Mouse (Mus musculus) myocyte (in vitro differentiated cells): ENCODE results near the gene Vmo1. TPM values are rescaled to one million over a fixed set of nuclear protein-coding genes. Genes with fewer than 3 reads are reported as not detected.
"Not testable (repeated sequence)": the region's sequence is repeated elsewhere in the genome, so short reads cannot be mapped to it uniquely, and the experiment has no call there.

ENCODE experiments used
- H3K27me3 ChIP-seq: one replicate; pipeline ENCODE4 v1.6.1; 2011; ENCODE audit not compliant: control insufficient read depth, insufficient read depth, insufficient read length
- H3K36me3 ChIP-seq: one replicate; pipeline ENCODE4 v1.6.1; 2011; ENCODE audit not compliant: control insufficient read depth, insufficient read depth
- H3K4me2 ChIP-seq: one replicate; pipeline ENCODE4 v1.6.1; 2011; ENCODE audit warnings: low read depth, control low read depth
- H3K4me3 ChIP-seq: one replicate; pipeline ENCODE4 v1.5.1; 2011; ENCODE audit warnings: mild to moderate bottlenecking, control low read depth, moderate library complexity
- H3K79me2 ChIP-seq: one replicate; pipeline ENCODE4 v1.6.1; 2011; ENCODE audit not compliant: control insufficient read depth, insufficient read depth
- H3ac ChIP-seq: one replicate; pipeline ENCODE4 v1.6.1; 2011; ENCODE audit not compliant: control insufficient read depth, insufficient read length
- CEBPB ChIP-seq: IDR thresholded peaks from 2 replicates; pipeline ENCODE4 v1.6.1; 2011; ENCODE audit warnings: mild to moderate bottlenecking, moderate library complexity; ENCODE audit not compliant: poor library complexity, insufficient read depth, severe bottlenecking
- E2F4 ChIP-seq: IDR thresholded peaks from one replicate; pipeline ENCODE4 v1.6.1; 2011; ENCODE audit warnings: mild to moderate bottlenecking, control low read depth, moderate library complexity; ENCODE audit not compliant: insufficient read depth
- MAX ChIP-seq: IDR thresholded peaks from one replicate; pipeline ENCODE4 v1.6.1; 2011; ENCODE audit warnings: low read depth, mild to moderate bottlenecking, control low read depth
- MYOD1 ChIP-seq, 3 experiments: IDR thresholded peaks; one replicate each; pipeline ENCODE4 v1.6.1; 2011; ENCODE audit warnings: control low read depth in 2 of 3, low read depth in 2 of 3, mild to moderate bottlenecking in 2 of 3, moderate library complexity in 1 of 3; ENCODE audit not compliant: insufficient read length in 2 of 3, control insufficient read depth in 1 of 3
- MYOG ChIP-seq, 3 experiments: IDR thresholded peaks; one replicate each; pipeline ENCODE4 v1.6.1; 2011; ENCODE audit warnings: control low read depth in 2 of 3, low read depth in 2 of 3, mild to moderate bottlenecking in 2 of 3; ENCODE audit not compliant: insufficient read length in 2 of 3, control insufficient read depth in 1 of 3, insufficient read depth in 1 of 3
- POLR2A ChIP-seq: IDR thresholded peaks from one replicate; pipeline ENCODE4 v1.6.1; 2011; ENCODE audit warnings: low read depth, mild to moderate bottlenecking, control low read depth, moderate library complexity; ENCODE audit not compliant: insufficient read length
- POLR2AphosphoS2 ChIP-seq: IDR thresholded peaks from one replicate; pipeline ENCODE4 v1.6.1; 2011; ENCODE audit warnings: low read depth, control low read depth; ENCODE audit not compliant: insufficient read length
- REST ChIP-seq: IDR thresholded peaks from one replicate; pipeline ENCODE4 v1.6.1; 2011; ENCODE audit warnings: mild to moderate bottlenecking, control low read depth, moderate library complexity; ENCODE audit not compliant: insufficient read depth, insufficient read length
- SRF ChIP-seq: IDR thresholded peaks from one replicate; pipeline ENCODE4 v1.6.1; 2011; ENCODE audit warnings: low read depth; ENCODE audit not compliant: control insufficient read depth, insufficient read length
- TCF12 ChIP-seq: IDR thresholded peaks from one replicate; pipeline ENCODE4 v1.6.1; 2011; ENCODE audit warnings: mild to moderate bottlenecking, control low read depth; ENCODE audit not compliant: poor library complexity, insufficient read depth, severe bottlenecking
- TCF3 ChIP-seq: IDR thresholded peaks from one replicate; pipeline ENCODE4 v1.6.1; 2011; ENCODE audit warnings: low read depth, control low read depth; ENCODE audit not compliant: insufficient read length
- USF1 ChIP-seq: IDR thresholded peaks from one replicate; pipeline ENCODE4 v1.6.1; 2011; ENCODE audit warnings: low read depth, mild to moderate bottlenecking, control low read depth, moderate library complexity
- polyA plus RNA-seq: library from polyadenylated mRNA; unstranded; fragments of >200 nt; fragmentation: generic; extraction: Trizol; gene quantifications from one replicate; pipeline ENCODE4 v1.2.1, GENCODE M21; 2012; ENCODE audit warnings: missing spikeins

Vmo1 gene
- polyA plus RNA-seq, 1 experiment: not detected

DNA sequence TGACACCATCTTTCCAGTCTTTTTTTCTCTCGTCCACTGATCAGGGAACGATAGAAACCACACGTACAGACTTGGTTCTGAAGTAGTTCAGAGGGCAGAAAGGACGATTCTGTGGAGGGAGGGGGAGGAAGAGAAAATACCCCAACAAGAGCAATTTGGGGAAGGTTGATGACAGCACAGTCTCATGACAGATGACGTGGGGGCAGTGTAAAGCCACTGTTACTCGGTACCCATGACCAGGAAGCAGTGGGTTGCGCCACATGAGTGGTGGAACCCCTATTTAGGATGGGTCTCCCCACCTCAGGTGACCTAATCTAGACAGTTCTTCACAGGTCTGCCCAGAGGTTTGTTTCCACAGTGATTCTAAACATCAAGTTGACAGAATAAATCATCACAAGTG is 14.2 kb upstream of the Vmo1 start:
- peaks cover 12% of the 10 kb centered on the region for H3K36me3 ChIP-seq
- no peaks in the 10 kb centered on the region for H3K27me3 ChIP-seq
- H3K79me2 ChIP-seq: peaks cover 15% of the 10 kb centered on the region
- no peak overlapping the region for H3K4me3 ChIP-seq
- no peak overlapping the region for H3K4me2 ChIP-seq
- TF ChIP-seq MAX: no peak
- peak; percentile 37 for TF ChIP-seq POLR2AphosphoS2
- no peak overlapping the region for H3ac ChIP-seq

DNA sequence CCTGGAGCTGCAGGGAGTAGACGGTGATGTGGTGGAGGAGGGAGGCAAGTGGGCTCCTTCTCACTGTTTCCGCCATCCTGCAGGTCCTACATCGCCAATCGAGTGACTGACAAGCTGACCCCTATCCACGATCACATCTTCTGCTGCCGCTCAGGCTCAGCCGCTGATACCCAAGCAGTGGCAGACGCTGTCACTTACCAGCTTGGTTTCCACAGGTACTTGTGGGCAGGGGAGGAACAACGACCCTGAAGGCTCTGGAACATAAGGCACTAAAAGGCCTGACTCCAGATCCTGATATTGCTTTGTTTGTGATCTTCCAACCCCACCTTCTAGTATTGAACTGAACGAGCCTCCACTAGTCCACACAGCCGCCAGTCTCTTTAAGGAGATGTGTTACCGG is 11.8 kb upstream of the Vmo1 start:
- H3K79me2 ChIP-seq: peaks cover 15% of the 10 kb centered on the region
- peak overlapping the region; percentile 81 for H3K4me3 ChIP-seq
- peak overlapping the region; percentile 93 for H3K4me2 ChIP-seq
- no peak for TF ChIP-seq MYOD1 (IDR thresholded peaks at IDR 0.05; ENCODE audit: control insufficient read depth in 1 of 3, insufficient read length in 2 of 3, low read depth in 2 of 3)
- no peak for TF ChIP-seq TCF3
- no peak for TF ChIP-seq POLR2AphosphoS2
- TF ChIP-seq MYOG (IDR thresholded peaks at IDR 0.05; ENCODE audit: control insufficient read depth in 1 of 3, insufficient read depth in 1 of 3, insufficient read length in 2 of 3, low read depth in 2 of 3): no peak
- no peak for TF ChIP-seq MAX
- TF ChIP-seq REST: no peak
- TF ChIP-seq TCF12: no peak
- TF ChIP-seq E2F4: no peak
- TF ChIP-seq SRF: no peak
- TF ChIP-seq POLR2A: no peak
- TF ChIP-seq CEBPB: no peak
- TF ChIP-seq USF1: no peak
- peaks cover 12% of the 10 kb centered on the region for H3K36me3 ChIP-seq
- no peaks in the 10 kb centered on the region for H3K27me3 ChIP-seq
- H3ac ChIP-seq: no peak overlapping the region

DNA sequence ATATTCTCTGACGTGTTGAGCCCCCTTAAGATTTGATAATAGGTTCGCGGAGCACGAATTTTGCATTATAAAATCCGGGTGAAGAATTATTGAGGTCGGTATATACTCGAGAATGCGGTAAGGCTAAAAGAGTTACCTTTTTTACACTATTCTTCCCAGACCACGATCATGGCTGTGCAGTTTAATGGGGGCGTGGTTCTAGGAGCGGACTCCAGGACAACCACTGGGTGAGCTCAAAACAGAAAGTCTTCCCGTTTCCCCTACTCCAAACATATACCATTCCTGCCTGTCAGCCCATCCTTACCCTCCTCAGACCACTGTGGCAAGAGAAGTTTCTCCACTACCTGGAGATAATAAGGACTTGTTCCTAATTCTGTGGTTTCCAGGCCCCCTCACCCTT is 11.3 kb upstream of the Vmo1 start:
- peak overlapping the region; percentile 81 for H3K4me3 ChIP-seq
- H3ac ChIP-seq: peak overlapping the region; percentile 13
- H3K27me3 ChIP-seq: no peaks in the 10 kb centered on the region
- TF ChIP-seq TCF12: no peak
- no peak for TF ChIP-seq MAX
- no peak for TF ChIP-seq E2F4
- no peak for TF ChIP-seq SRF
- TF ChIP-seq MYOD1 (IDR thresholded peaks at IDR 0.05; ENCODE audit: control insufficient read depth in 1 of 3, insufficient read length in 2 of 3, low read depth in 2 of 3): no peak
- TF ChIP-seq TCF3: no peak
- TF ChIP-seq CEBPB: no peak
- no peak for TF ChIP-seq USF1
- TF ChIP-seq POLR2AphosphoS2: no peak
- TF ChIP-seq POLR2A: no peak
- TF ChIP-seq MYOG (IDR thresholded peaks at IDR 0.05; ENCODE audit: control insufficient read depth in 1 of 3, insufficient read depth in 1 of 3, insufficient read length in 2 of 3, low read depth in 2 of 3): no peak
- TF ChIP-seq REST: no peak
- peaks cover 15% of the 10 kb centered on the region for H3K79me2 ChIP-seq
- H3K36me3 ChIP-seq: peaks cover 12% of the 10 kb centered on the region
- peak overlapping the region; percentile 93 for H3K4me2 ChIP-seq

DNA sequence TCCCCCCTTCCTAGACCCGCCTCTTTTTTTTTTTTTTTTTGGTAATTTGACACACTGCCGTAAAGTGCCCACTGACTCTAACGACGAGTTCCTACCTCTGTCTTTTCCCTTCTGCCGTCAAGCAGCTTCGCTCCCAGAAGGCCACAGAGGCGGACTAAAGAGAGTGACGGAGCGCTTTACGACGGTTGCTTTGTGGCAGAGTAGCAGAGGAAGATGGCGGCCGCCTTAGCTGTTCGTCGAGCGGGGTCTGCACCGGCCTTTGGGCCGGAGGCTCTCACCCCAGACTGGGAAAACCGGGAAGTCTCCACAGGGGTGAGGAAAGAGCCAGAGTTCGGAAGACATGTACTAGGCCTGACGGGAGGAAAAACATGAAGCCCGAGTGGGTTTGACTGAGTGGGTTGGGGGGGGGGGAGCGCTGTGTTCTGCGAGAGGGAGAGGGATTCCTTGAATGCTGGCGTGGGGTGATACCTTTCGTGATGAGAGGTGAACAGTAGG is 10.8 kb upstream of the Vmo1 start, which contains the start of gene Psmb6:
Psmb6 (plus strand) TSS at position 184 of the 495 bp plus-strand sequence.
- Histone ChIP-seq H3K4me3 (peak within 1 kb of the TSS; percentile 81), H3ac (peak within 1 kb of the TSS; percentile 13), H3K36me3 (peaks cover 12% of the 10 kb centered on the region), H3K4me2 (peak within 1 kb of the TSS; percentile 93), H3K79me2 (peaks cover 15% of the 10 kb centered on the region), H3K27me3 (no peaks in the 10 kb centered on the region)
- TF ChIP-seq TCF3: no peak
- peak; percentile 78 for TF ChIP-seq POLR2A
- TF ChIP-seq POLR2AphosphoS2: peak; percentile 81

DNA sequence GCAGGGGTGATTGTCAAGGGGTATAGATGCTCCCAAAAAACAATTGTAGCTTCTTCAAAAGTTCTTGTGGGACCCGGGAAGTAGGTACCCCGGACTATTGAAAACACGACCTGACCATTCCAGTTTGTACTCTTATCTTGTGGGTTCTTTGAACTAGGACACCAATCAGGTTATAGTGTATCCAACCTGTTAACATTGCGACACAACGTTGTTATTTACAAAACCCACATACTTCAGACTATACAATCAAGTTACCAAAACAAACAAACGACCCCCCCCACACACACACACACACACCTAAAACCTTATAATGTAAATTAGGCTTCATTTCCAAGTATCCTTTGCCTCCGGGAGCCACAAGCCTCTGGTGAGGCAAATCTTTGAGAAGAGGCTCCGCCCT is 10.4 kb upstream of the Vmo1 start:
- peaks cover 12% of the 10 kb centered on the region for H3K36me3 ChIP-seq
- H3K79me2 ChIP-seq: peaks cover 15% of the 10 kb centered on the region
- H3ac ChIP-seq: no peak overlapping the region
- peak overlapping the region; percentile 78 for H3K4me2 ChIP-seq
- H3K27me3 ChIP-seq: no peaks in the 10 kb centered on the region
- H3K4me3 ChIP-seq: peak overlapping the region; percentile 81
- TF ChIP-seq MAX (no peak), MYOG (IDR thresholded peaks at IDR 0.05; ENCODE audit: control insufficient read depth in 1 of 3, insufficient read depth in 1 of 3, insufficient read length in 2 of 3, low read depth in 2 of 3) (no peak), TCF12 (no peak), E2F4 (no peak), USF1 (no peak), REST (no peak), TCF3 (no peak), SRF (no peak), POLR2A (no peak), MYOD1 (IDR thresholded peaks at IDR 0.05; ENCODE audit: control insufficient read depth in 1 of 3, insufficient read length in 2 of 3, low read depth in 2 of 3) (no peak), CEBPB (no peak), POLR2AphosphoS2 (no peak)

DNA sequence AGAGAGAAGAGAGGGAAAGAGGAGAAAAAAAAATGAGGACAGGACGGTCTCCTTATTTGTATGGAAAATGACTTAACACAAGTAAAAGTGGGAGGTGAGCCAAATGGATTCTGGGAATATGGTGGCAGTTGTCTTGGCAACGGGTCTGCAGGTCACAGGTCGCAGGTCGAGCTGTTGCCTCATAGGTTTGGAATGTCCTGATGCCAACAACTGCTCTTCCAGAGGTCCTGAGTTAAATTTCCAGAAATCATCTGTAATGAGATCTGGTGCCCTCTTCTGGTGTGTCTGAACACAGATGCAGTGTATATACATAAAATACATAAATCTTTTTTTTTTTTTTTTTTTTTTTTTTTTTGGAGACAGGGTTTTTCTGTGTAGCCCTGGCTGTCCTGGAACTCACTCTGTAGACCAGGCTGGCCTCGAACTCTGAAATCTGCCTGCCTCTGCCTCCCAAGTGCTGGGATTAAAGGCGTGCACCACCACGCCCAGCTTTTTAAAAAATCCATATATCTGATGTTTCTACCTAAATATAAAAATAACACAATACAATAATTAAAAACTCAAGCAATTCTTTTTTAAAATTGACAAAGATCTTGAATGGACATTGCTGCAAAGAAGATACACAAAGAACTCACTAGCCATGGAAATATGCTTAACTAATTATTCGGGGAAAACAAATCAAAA is 9.0 kb upstream of the Vmo1 start:
- H3K4me2 ChIP-seq, H3ac ChIP-seq, H3K4me3 ChIP-seq, H3K27me3 ChIP-seq: not testable (repeated sequence)
- Histone ChIP-seq H3K79me2 (peaks cover 15% of the 10 kb centered on the region), H3K36me3 (peaks cover 11% of the 10 kb centered on the region)
